Mouse (Mus musculus) G1E (cell line): ENCODE data around the gene Slx4ip. TPM values are rescaled to one million over a fixed set of nuclear protein-coding genes. Genes with fewer than 3 reads are reported as not detected.
A peak's percentile ranks its signal among the peaks of the same experiment; 100 is the strongest.

ENCODE experiments used
- ATAC-seq: 2 replicates; pipeline ENCODE4 v1.8.0; 2016; ENCODE audit warnings: mild to moderate bottlenecking; ENCODE audit not compliant: insufficient number of reproducible peaks, poor library complexity, low FRiP score, severe bottlenecking; ENCODE audit errors: extremely low read depth
- DNase-seq: peaks from one replicate; pipeline ENCODE4 v3.0.0; 2012; ENCODE audit warnings: low spot score
- H3K27me3 ChIP-seq: 2 replicates; pipeline ENCODE4 v1.6.1; 2012; ENCODE audit warnings: mild to moderate bottlenecking, low read length, inconsistent platforms; ENCODE audit not compliant: insufficient read depth
- H3K36me3 ChIP-seq: replicated peaks from 2 replicates; pipeline ENCODE3; 2012; ENCODE audit warnings: mild to moderate bottlenecking, inconsistent platforms
- H3K4me1 ChIP-seq: 2 replicates; pipeline ENCODE4 v1.6.1; 2012; ENCODE audit warnings: low read depth, low read length, inconsistent platforms, mixed read lengths; ENCODE audit not compliant: insufficient read depth
- H3K4me3 ChIP-seq: 2 replicates; pipeline ENCODE4 v1.5.1; 2012; ENCODE audit warnings: low read depth, mild to moderate bottlenecking, inconsistent platforms, low read length, moderate library complexity, mixed read lengths
- H3K9me3 ChIP-seq: replicated peaks from 2 replicates; pipeline ENCODE4 v1.6.1; 2012; ENCODE audit warnings: inconsistent platforms
- CTCF ChIP-seq: IDR thresholded peaks from 2 replicates; pipeline ENCODE4 v1.5.1; 2012; ENCODE audit warnings: low read depth, low read length, inconsistent platforms, mixed read lengths
- GATA1 ChIP-seq: IDR thresholded peaks from 2 replicates; pipeline ENCODE4 v1.6.1; 2012; ENCODE audit warnings: borderline replicate concordance, low read length, inconsistent platforms, mixed read lengths
- GATA2 ChIP-seq: IDR thresholded peaks from 2 replicates; pipeline ENCODE4 v1.6.1; 2012; ENCODE audit warnings: low read depth, low read length, inconsistent platforms, borderline replicate concordance
- POLR2AphosphoS5 ChIP-seq: IDR thresholded peaks from 2 replicates; pipeline ENCODE4 v1.6.1; 2012; ENCODE audit warnings: low read depth, low read length, inconsistent platforms; ENCODE audit not compliant: insufficient replicate concordance
- TAL1 ChIP-seq: conservative IDR thresholded peaks from 2 replicates; pipeline ENCODE4 v1.6.1; 2012; ENCODE audit warnings: low read depth, low read length, inconsistent platforms, mixed read lengths
- polyA plus RNA-seq: library from polyadenylated mRNA; stranded (reverse); fragments of >175 nt; gene quantifications from 2 replicates; pipeline ENCODE4 v1.2.3, GENCODE M21; 2012
- total RNA-seq, 2 experiments: library from RNA; stranded (forward) in 1 of 2; stranded (reverse) in 1 of 2; fragments of 200-1000 nt in 1 of 2; fragments of >200 nt in 1 of 2; fragmentation: Nextera tagmentation in 1 of 2; gene quantifications; 2 replicates each; pipeline ENCODE4 v1.2.3; 2014 to 2017

Gene Slx4ip
- total and polyA plus RNA-seq, 3 experiments = 0.50 to 18.0 (median 9.8) TPM

DNA sequence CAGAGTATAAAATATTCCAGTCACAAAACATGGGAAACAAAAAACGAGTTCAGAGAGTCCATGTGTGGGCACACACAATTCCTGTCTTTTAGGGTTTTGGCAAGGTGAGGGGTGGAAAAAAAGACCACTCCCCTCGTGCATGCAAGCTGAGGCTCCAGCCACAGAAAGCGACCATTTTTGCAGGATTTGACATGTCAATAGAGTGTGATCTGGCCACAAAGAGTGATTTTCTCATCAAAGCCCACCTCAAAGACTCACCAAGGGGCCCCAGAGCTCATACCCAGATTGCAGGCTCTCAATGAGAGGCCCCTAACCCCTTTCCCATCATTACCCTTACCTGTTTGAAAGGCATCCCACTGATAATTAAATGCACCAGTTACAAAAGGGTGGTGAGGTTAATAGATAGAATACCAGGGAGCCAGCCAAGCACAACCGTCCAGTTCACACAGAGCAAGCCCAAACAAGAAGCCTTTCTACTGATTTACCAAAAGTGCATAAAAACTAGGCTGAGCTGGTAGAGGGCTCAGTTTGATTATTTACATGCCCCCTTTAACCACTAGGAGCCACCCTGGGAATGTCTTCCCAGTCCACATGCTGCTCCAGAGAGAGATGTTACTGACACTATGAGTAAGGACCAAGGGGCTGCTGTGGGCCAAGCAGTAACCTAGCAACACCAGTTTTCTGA is 219.3 kb downstream of the Slx4ip start:
- no peak for ATAC-seq
- DNase-seq = no peak
- Histone ChIP-seq H3K36me3 (no peaks in the 10 kb centered on the region), H3K27me3 (0 out of 2 replicates have a peak, but pooled peaks cover 2% of the 10 kb centered on the region), H3K4me1 (no peaks in the 10 kb centered on the region), H3K4me3 (no peak overlapping the region), H3K9me3 (peaks cover 33% of the 10 kb centered on the region)
- TF ChIP-seq GATA2 (no peak), CTCF (no peak), GATA1 (no peak), TAL1 (no peak), POLR2AphosphoS5 (no peak)

DNA sequence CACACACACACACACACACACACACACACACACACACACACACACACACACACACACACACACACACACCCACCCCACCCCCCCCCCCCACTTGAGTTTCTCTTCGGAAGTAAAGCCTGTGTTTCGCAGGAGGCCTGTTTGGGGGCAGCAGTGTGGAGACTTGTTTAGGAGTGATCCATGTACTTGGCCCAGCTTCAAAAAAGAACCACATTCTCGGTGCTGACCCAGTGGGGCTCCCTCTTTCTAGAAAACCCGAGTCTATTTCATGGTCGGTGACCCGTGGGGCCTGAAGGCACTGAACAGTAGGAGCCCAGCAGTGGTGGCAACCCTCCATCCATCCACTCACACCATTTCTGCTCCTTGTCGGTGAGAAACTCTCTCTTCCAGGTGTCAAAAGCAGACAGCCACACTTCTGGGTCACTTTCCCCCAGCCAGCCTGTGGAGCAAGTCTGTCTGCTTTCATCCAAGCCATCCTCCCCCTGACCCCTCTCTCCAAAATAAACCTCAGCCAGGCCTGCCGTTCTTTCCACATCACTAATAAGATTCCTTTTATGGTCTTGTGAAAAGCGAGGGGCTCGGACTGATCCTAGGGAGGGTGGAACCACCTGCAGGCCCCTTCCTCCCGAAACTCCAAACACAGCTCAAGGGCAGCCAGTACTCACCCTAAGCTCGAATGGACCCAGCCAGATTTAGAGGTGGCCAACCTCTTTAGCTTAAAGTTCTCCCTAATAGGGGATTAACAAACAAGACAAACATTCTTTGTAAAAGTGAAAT is 222.5 kb downstream of the Slx4ip start:
- H3K36me3 ChIP-seq = no peaks in the 10 kb centered on the region
- H3K4me1 ChIP-seq = no peaks in the 10 kb centered on the region
- TF ChIP-seq GATA2 (no peak), POLR2AphosphoS5 (no peak), TAL1 (no peak), CTCF (no peak), GATA1 (no peak)
- 0 out of 2 replicates have a peak, but pooled peaks cover 4% of the 10 kb centered on the region for H3K27me3 ChIP-seq
- H3K9me3 ChIP-seq = peaks cover 56% of the 10 kb centered on the region
- DNase-seq (no peak), ATAC-seq (no peak)
- no peak overlapping the region for H3K4me3 ChIP-seq

DNA sequence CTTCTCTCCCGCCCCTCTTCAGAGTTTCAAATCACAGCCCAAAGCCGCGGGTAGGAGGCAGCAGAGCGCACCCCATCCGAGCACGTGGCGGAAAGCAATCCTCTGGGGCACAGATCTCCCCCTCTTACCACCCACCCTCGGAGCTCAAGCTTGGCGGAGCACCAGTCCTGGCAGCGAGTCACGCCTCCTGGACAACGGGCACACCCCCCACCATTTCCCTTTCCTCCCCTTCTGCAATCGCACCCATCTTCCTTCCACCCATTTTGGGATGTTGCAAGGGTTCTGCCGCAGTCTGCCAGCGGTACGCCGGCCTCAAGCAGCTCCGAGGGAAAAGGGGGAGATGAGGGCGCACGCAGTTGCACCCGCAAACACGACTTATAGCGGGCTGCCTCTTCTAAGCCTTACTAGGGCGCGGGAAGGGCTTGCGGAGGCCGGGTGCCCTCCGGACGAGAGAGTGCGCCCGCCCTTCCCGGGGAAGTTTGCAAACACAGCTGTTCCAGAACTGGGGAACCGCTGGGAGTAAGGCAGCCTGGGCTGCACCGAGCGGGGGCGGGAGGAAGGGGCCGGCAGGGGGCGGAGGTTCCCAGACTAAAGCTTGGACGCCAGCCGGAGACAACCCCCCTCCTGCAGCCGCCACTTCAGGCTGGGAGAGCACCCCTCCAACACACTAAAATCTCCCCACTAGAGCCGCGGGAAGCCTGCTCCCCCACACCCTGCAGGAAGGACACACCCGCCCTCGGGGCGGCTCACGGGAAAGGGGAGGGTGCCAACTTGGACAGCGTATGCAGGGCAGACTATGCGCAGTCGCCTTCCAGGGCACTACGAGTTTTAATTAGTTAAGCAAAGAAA is 223.5 kb downstream of the Slx4ip start:
- Histone ChIP-seq H3K4me1 (no peaks in the 10 kb centered on the region), H3K4me3 (no peak overlapping the region; the same call in 1 of the 2 replicates), H3K36me3 (no peaks in the 10 kb centered on the region), H3K27me3 (0 out of 2 replicates have a peak, but pooled peaks cover 4% of the 10 kb centered on the region), H3K9me3 (peaks cover 53% of the 10 kb centered on the region)
- TF ChIP-seq TAL1 = no peak
- no peak for TF ChIP-seq CTCF
- TF ChIP-seq GATA1 = no peak
- TF ChIP-seq GATA2 = no peak
- no peak for TF ChIP-seq POLR2AphosphoS5
- ATAC-seq = no peak
- DNase-seq = no peak

DNA sequence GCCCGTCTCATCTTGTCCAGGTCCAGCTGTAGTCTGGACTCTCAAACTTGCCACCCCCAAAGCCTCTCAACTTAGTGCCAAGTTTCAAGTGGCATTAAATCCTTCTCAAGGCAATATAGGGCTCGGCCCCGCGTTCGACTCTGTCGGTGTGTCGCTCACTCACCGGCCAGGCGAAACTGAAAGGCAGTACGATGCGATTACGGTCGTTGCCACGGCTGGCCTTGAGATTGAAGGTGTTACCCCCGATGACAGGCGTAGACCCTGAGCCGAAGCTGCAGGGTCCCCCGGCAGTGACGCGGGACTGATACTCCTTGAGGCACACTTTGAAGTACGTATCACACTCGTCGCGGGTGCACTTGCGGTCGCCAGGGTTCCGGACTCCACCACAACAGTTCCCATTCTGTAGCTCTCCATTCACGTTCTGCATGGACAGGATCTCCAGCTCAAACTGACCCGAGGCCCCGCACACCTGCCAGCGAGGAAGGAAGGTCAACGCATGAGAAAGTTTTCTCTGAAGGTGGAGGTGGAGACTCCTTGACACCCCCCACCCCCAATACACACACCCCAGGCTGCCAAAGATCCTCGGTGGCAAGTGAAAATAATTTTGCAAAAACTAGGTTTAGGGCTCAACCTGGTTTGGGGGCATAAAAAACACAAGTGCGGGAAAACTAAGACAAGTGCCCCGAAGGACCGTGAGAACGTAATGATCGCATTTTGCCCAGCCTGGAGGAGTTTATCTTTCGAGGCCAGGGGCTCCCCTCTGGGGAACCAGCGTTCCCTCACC is 224.4 kb downstream of the Slx4ip start:
- H3K9me3 ChIP-seq = peaks cover 48% of the 10 kb centered on the region
- no peak for TF ChIP-seq TAL1
- 0 out of 2 replicates have a peak, but pooled peaks cover 4% of the 10 kb centered on the region for H3K27me3 ChIP-seq
- no peaks in the 10 kb centered on the region for H3K4me1 ChIP-seq
- DNase-seq (no peak), ATAC-seq (no peak)
- no peaks in the 10 kb centered on the region for H3K36me3 ChIP-seq
- H3K4me3 ChIP-seq = peak overlapping the region; percentile 33; the same call in 1 of the 2 replicates

DNA sequence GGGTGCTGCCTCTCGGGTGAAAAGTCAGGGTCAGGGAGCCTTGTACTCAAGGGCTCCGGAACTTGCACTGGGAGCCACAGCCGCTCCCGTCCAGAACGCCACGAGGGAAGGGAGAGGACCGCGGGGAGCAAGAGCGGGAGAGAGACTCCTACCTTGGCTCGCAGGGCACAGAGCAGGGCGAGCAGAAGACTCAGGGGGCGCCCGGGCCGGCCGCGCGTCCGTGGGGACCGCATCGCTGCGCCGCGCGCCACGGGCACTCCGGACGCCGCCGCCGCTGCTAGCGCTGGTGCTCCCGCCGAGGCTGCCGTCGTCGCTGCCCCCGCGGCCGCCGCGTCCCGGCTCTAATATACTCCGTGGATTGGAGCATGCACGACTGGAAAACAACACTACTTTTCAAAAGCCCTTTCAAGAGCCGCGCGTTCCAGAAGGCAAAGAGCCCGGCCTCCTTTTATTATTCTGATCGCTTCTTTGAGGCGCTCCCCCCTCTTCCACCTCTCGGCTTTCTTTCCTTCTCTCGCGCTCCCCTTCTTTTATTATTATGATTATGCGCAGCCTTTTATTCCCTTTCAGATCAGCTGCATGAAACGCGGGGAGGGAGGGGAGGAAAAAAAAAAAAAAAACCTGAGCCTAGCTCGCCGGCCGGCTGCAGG is 225.1 kb downstream of the Slx4ip start, which contains the start of gene Jag1:
Gene Jag1, minus strand, starts transcription at position 620 of the 650 bp plus-strand sequence.
- Histone ChIP-seq H3K9me3 (peaks cover 48% of the 10 kb centered on the region), H3K36me3 (no peaks in the 10 kb centered on the region), H3K27me3 (0 out of 2 replicates have a peak, but pooled peaks cover 4% of the 10 kb centered on the region), H3K4me3 (no peak within 1 kb of the TSS; the same call in 1 of the 2 replicates), H3K4me1 (no peaks in the 10 kb centered on the region)
- DNase-seq = no peak
- TF ChIP-seq GATA1 = no peak
- no peak for TF ChIP-seq TAL1
- TF ChIP-seq GATA2 = no peak
- TF ChIP-seq POLR2AphosphoS5 = no peak
- TF ChIP-seq CTCF = no peak
- no peak for ATAC-seq
